Mouse (Mus musculus): ENCODE results near the gene Josd1. TPM values are rescaled to one million over a fixed set of nuclear protein-coding genes. Genes with fewer than 3 reads are reported as not detected.

Gene Josd1
- polyA plus RNA-seq, 1 experiment from 2014 or later = 13.4 TPM

- Histone ChIP-seq H3K9ac (ENCODE audit: low read length) (no peak overlapping the region), H3K4me1 (replicated peaks; ENCODE audit: control insufficient read depth, insufficient read depth, low read length) (no peaks in the 10 kb centered on the region), H3K27me3 (ENCODE audit: control insufficient read depth, insufficient read depth, low read length) (no peaks in the 10 kb centered on the region), H3K27ac (ENCODE audit: low read depth, low read length) (no peak overlapping the region), H3K9me3 (ENCODE audit: control insufficient read depth, low read length) (no peaks in the 10 kb centered on the region), H3K4me3 (ENCODE audit: low read depth, low read length) (no peak overlapping the region), H3K36me3 (ENCODE audit: control insufficient read depth, insufficient read depth, low read length) (no peaks in the 10 kb centered on the region), H3K4me2 (ENCODE audit: low read depth, low read length, severe bottlenecking) (no peak overlapping the region)
- ATAC-seq (replicated peaks; ENCODE audit: low FRiP score) (no peak), DNase-seq (ENCODE audit: low spot score) (no peak)
- WGBS = 88% methylated on average over 2 of the region's 2 CpGs
Measured at GRCm38 (mm10) chr15:79645483-79645882, 42.2 kb downstream of the Josd1 start.

- no peaks in the 10 kb centered on the region for H3K4me1 ChIP-seq (replicated peaks; ENCODE audit: control insufficient read depth, insufficient read depth, low read length)
- H3K27me3 ChIP-seq (ENCODE audit: control insufficient read depth, insufficient read depth, low read length) = no peaks in the 10 kb centered on the region
- ATAC-seq (replicated peaks; ENCODE audit: low FRiP score) (no peak), DNase-seq (ENCODE audit: low spot score) (no peak)
- no peaks in the 10 kb centered on the region for H3K36me3 ChIP-seq (ENCODE audit: control insufficient read depth, insufficient read depth, low read length)
- no peak overlapping the region for H3K4me2 ChIP-seq (ENCODE audit: low read depth, low read length, severe bottlenecking)
- 80% methylated on average over 12 of the region's 12 CpGs for WGBS
- H3K9ac ChIP-seq (ENCODE audit: low read length) = no peak overlapping the region
- H3K27ac ChIP-seq (ENCODE audit: low read depth, low read length) = no peak overlapping the region
- H3K4me3 ChIP-seq (ENCODE audit: low read depth, low read length) = no peak overlapping the region
- H3K9me3 ChIP-seq (ENCODE audit: control insufficient read depth, low read length) = no peaks in the 10 kb centered on the region
Measured at GRCm38 (mm10) chr15:79641135-79641817, 46.4 kb downstream of the Josd1 start.

GRCm38 (mm10) chr15:79630471-79630870, 57.2 kb downstream of the Josd1 start:
- Histone ChIP-seq H3K36me3 (ENCODE audit: control insufficient read depth, insufficient read depth, low read length) (peaks cover 3% of the 10 kb centered on the region; the same call in 1 of the 2 replicates), H3K9me3 (ENCODE audit: control insufficient read depth, low read length) (no peaks in the 10 kb centered on the region), H3K4me3 (ENCODE audit: low read depth, low read length) (no peak overlapping the region), H3K27me3 (ENCODE audit: control insufficient read depth, insufficient read depth, low read length) (no peaks in the 10 kb centered on the region), H3K4me1 (replicated peaks; ENCODE audit: control insufficient read depth, insufficient read depth, low read length) (no peaks in the 10 kb centered on the region), H3K4me2 (ENCODE audit: low read depth, low read length, severe bottlenecking) (no peak overlapping the region), H3K9ac (ENCODE audit: low read length) (no peak overlapping the region), H3K27ac (ENCODE audit: low read depth, low read length) (no peak overlapping the region)
- ATAC-seq (replicated peaks; ENCODE audit: low FRiP score) = no peak
- DNase-seq (ENCODE audit: low spot score) = no peak
- WGBS = 74% methylated on average over 2 of the region's 2 CpGs

Other genes with a start within 250 kb of the Josd1 start
- 209 and 213 TPM in 2 replicates for gene Csnk1e, start 232.4 kb downstream of the Josd1 start, polyA plus RNA-seq (2014; fragmentation: Nextera tagmentation; extraction: Ambion mirVana)
- gene Kcnj4, start 182.7 kb downstream of the Josd1 start, polyA plus RNA-seq (2014; fragmentation: Nextera tagmentation; extraction: Ambion mirVana) = not detected in 2 replicates
- gene Kdelr3, start 171.5 kb downstream of the Josd1 start, polyA plus RNA-seq (2014; fragmentation: Nextera tagmentation; extraction: Ambion mirVana) = 9.7 and 10.3 TPM in 2 replicates
- 109 TPM in 2 replicates for gene Ddx17, start 141.2 kb downstream of the Josd1 start, polyA plus RNA-seq (2014; fragmentation: Nextera tagmentation; extraction: Ambion mirVana)
- gene Dmc1, start 82.8 kb downstream of the Josd1 start, polyA plus RNA-seq (2014; fragmentation: Nextera tagmentation; extraction: Ambion mirVana) = 1.5 and 1.6 TPM in 2 replicates
- gene Fam227a, start 29.0 kb downstream of the Josd1 start, polyA plus RNA-seq (2014; fragmentation: Nextera tagmentation; extraction: Ambion mirVana) = 4.5 and 4.7 TPM in 2 replicates
- gene Cby1, start 28.7 kb downstream of the Josd1 start, polyA plus RNA-seq (2014; fragmentation: Nextera tagmentation; extraction: Ambion mirVana) = 78.8 and 81.6 TPM in 2 replicates
- gene Tomm22, start 17.1 kb downstream of the Josd1 start, polyA plus RNA-seq (2014; fragmentation: Nextera tagmentation; extraction: Ambion mirVana) = 271 and 288 TPM in 2 replicates
- 53.4 and 54.3 TPM in 2 replicates for gene Gtpbp1, start 2.9 kb upstream of the Josd1 start, polyA plus RNA-seq (2014; fragmentation: Nextera tagmentation; extraction: Ambion mirVana)
- gene Sun2, start 54.6 kb upstream of the Josd1 start, polyA plus RNA-seq (2014; fragmentation: Nextera tagmentation; extraction: Ambion mirVana) = 4.3 and 5.9 TPM in 2 replicates
- gene Dnal4, start 89.9 kb upstream of the Josd1 start, polyA plus RNA-seq (2014; fragmentation: Nextera tagmentation; extraction: Ambion mirVana) = 63.9 and 76.7 TPM in 2 replicates
- gene Nptxr, start 116.8 kb upstream of the Josd1 start, polyA plus RNA-seq (2014; fragmentation: Nextera tagmentation; extraction: Ambion mirVana) = 1.4 and 2.1 TPM in 2 replicates
- not detected in 2 replicates for gene Npcd, start 146.3 kb upstream of the Josd1 start, polyA plus RNA-seq (2014; fragmentation: Nextera tagmentation; extraction: Ambion mirVana)
- gene Cbx6, start 146.8 kb upstream of the Josd1 start, polyA plus RNA-seq (2014; fragmentation: Nextera tagmentation; extraction: Ambion mirVana) = 31.2 and 32.3 TPM in 2 replicates
- 10.0 and 10.6 TPM in 2 replicates for gene Apobec3, start 203.7 kb upstream of the Josd1 start, polyA plus RNA-seq (2014; fragmentation: Nextera tagmentation; extraction: Ambion mirVana)